Mouse (Mus musculus): Measurements from ENCODE around the gene Nop2. TPM values are rescaled to one million over a fixed set of nuclear protein-coding genes. Genes with fewer than 3 reads are reported as not detected.

Gene Nop2
- polyA plus RNA-seq, 1 experiment from 2014 or later = 48.6 TPM

- Histone ChIP-seq H3K9ac (ENCODE audit: low read depth, low read length) (peak overlapping the region; percentile 81), H3K27me3 (replicated peaks; ENCODE audit: control insufficient read depth, insufficient read depth, low read length) (no peaks in the 10 kb centered on the region), H3K4me1 (ENCODE audit: control insufficient read depth, insufficient read depth, low read depth, low read length) (peaks cover 44% of the 10 kb centered on the region), H3K36me3 (ENCODE audit: control insufficient read depth, insufficient read depth, low read length) (peaks cover 9% of the 10 kb centered on the region), H3K4me2 (ENCODE audit: low read length) (peak overlapping the region; percentile 80), H3K9me3 (ENCODE audit: control insufficient read depth, low read length) (no peaks in the 10 kb centered on the region), H3K27ac (ENCODE audit: low read depth, low read length) (peak overlapping the region; percentile 41; the same call in 1 of the 2 replicates), H3K4me3 (ENCODE audit: low read length) (peak overlapping the region; percentile 79)
- ATAC-seq = no peak
- WGBS = 35% methylated on average over 10 of the region's 10 CpGs
Observed at GRCm38 (mm10) chr6:125147329-125147728, 15.6 kb downstream of the Nop2 start.

- Histone ChIP-seq H3K4me3 (ENCODE audit: low read length) (no peak overlapping the region), H3K9ac (ENCODE audit: low read depth, low read length) (peak overlapping the region; percentile 38), H3K9me3 (ENCODE audit: control insufficient read depth, low read length) (no peaks in the 10 kb centered on the region), H3K27ac (ENCODE audit: low read depth, low read length) (peak overlapping the region; percentile 61), H3K36me3 (ENCODE audit: control insufficient read depth, insufficient read depth, low read length) (peaks cover 12% of the 10 kb centered on the region), H3K27me3 (replicated peaks; ENCODE audit: control insufficient read depth, insufficient read depth, low read length) (no peaks in the 10 kb centered on the region), H3K4me2 (ENCODE audit: low read length) (peak overlapping the region; percentile 31), H3K4me1 (ENCODE audit: control insufficient read depth, insufficient read depth, low read depth, low read length) (peaks cover 44% of the 10 kb centered on the region)
- 69% methylated on average over 16 of the region's 18 CpGs for WGBS
- ATAC-seq = no peak
Observed at GRCm38 (mm10) chr6:125148251-125148925, 16.7 kb downstream of the Nop2 start.

- Histone ChIP-seq H3K9ac (ENCODE audit: low read depth, low read length) (peak overlapping the region; percentile 35), H3K4me1 (ENCODE audit: control insufficient read depth, insufficient read depth, low read depth, low read length) (peaks cover 44% of the 10 kb centered on the region), H3K4me3 (ENCODE audit: low read length) (no peak overlapping the region), H3K4me2 (ENCODE audit: low read length) (no peak overlapping the region), H3K27ac (ENCODE audit: low read depth, low read length) (peak overlapping the region; percentile 61), H3K9me3 (ENCODE audit: control insufficient read depth, low read length) (no peaks in the 10 kb centered on the region), H3K36me3 (ENCODE audit: control insufficient read depth, insufficient read depth, low read length) (peaks cover 19% of the 10 kb centered on the region), H3K27me3 (replicated peaks; ENCODE audit: control insufficient read depth, insufficient read depth, low read length) (no peaks in the 10 kb centered on the region)
- ATAC-seq = no peak
- 64% methylated on average over 16 of the region's 16 CpGs for WGBS
Observed at GRCm38 (mm10) chr6:125148926-125149568, 17.3 kb downstream of the Nop2 start.

- ATAC-seq = no peak
- H3K4me3 ChIP-seq (ENCODE audit: low read length) = no peak overlapping the region
- H3K36me3 ChIP-seq (ENCODE audit: control insufficient read depth, insufficient read depth, low read length) = peaks cover 20% of the 10 kb centered on the region
- 50% methylated on average over 5 of the region's 7 CpGs for WGBS
- no peak overlapping the region for H3K4me2 ChIP-seq (ENCODE audit: low read length)
- H3K27ac ChIP-seq (ENCODE audit: low read depth, low read length) = peak overlapping the region; percentile 46
- peaks cover 42% of the 10 kb centered on the region for H3K4me1 ChIP-seq (ENCODE audit: control insufficient read depth, insufficient read depth, low read depth, low read length)
- no peaks in the 10 kb centered on the region for H3K27me3 ChIP-seq (replicated peaks; ENCODE audit: control insufficient read depth, insufficient read depth, low read length)
- H3K9me3 ChIP-seq (ENCODE audit: control insufficient read depth, low read length) = no peaks in the 10 kb centered on the region
- peak overlapping the region; percentile 17; the same call in 1 of the 2 replicates for H3K9ac ChIP-seq (ENCODE audit: low read depth, low read length)
Observed at GRCm38 (mm10) chr6:125149569-125149950, 17.9 kb downstream of the Nop2 start.

GRCm38 (mm10) chr6:125152212-125153017 is 20.7 kb downstream of the Nop2 start:
- H3K27ac ChIP-seq (ENCODE audit: low read depth, low read length) = no peak overlapping the region
- H3K4me1 ChIP-seq (ENCODE audit: control insufficient read depth, insufficient read depth, low read depth, low read length) = peaks cover 27% of the 10 kb centered on the region
- no peak overlapping the region for H3K4me3 ChIP-seq (ENCODE audit: low read length)
- 81% methylated on average over 22 of the region's 22 CpGs for WGBS
- H3K9me3 ChIP-seq (ENCODE audit: control insufficient read depth, low read length) = no peaks in the 10 kb centered on the region
- H3K27me3 ChIP-seq (replicated peaks; ENCODE audit: control insufficient read depth, insufficient read depth, low read length) = no peaks in the 10 kb centered on the region
- no peak overlapping the region for H3K4me2 ChIP-seq (ENCODE audit: low read length)
- H3K36me3 ChIP-seq (ENCODE audit: control insufficient read depth, insufficient read depth, low read length) = peaks cover 22% of the 10 kb centered on the region
- ATAC-seq = no peak
- H3K9ac ChIP-seq (ENCODE audit: low read depth, low read length) = no peak overlapping the region

- H3K36me3 ChIP-seq (ENCODE audit: control insufficient read depth, insufficient read depth, low read length) = peaks cover 25% of the 10 kb centered on the region
- peaks cover 22% of the 10 kb centered on the region for H3K4me1 ChIP-seq (ENCODE audit: control insufficient read depth, insufficient read depth, low read depth, low read length)
- no peak overlapping the region for H3K9ac ChIP-seq (ENCODE audit: low read depth, low read length)
- no peak for ATAC-seq
- H3K9me3 ChIP-seq (ENCODE audit: control insufficient read depth, low read length) = no peaks in the 10 kb centered on the region
- H3K4me2 ChIP-seq (ENCODE audit: low read length) = no peak overlapping the region
- no peak overlapping the region for H3K4me3 ChIP-seq (ENCODE audit: low read length)
- H3K27me3 ChIP-seq (replicated peaks; ENCODE audit: control insufficient read depth, insufficient read depth, low read length) = no peaks in the 10 kb centered on the region
- WGBS = 85% methylated on average over 5 of the region's 5 CpGs
- H3K27ac ChIP-seq (ENCODE audit: low read depth, low read length) = no peak overlapping the region
Observed at GRCm38 (mm10) chr6:125153018-125153389, 21.3 kb downstream of the Nop2 start.

- no peak overlapping the region for H3K27ac ChIP-seq (ENCODE audit: low read depth, low read length)
- no peak overlapping the region for H3K4me3 ChIP-seq (ENCODE audit: low read length)
- peaks cover 25% of the 10 kb centered on the region for H3K36me3 ChIP-seq (ENCODE audit: control insufficient read depth, insufficient read depth, low read length)
- H3K27me3 ChIP-seq (replicated peaks; ENCODE audit: control insufficient read depth, insufficient read depth, low read length) = no peaks in the 10 kb centered on the region
- no peak overlapping the region for H3K4me2 ChIP-seq (ENCODE audit: low read length)
- H3K9me3 ChIP-seq (ENCODE audit: control insufficient read depth, low read length) = no peaks in the 10 kb centered on the region
- H3K9ac ChIP-seq (ENCODE audit: low read depth, low read length) = no peak overlapping the region
- peaks cover 15% of the 10 kb centered on the region for H3K4me1 ChIP-seq (ENCODE audit: control insufficient read depth, insufficient read depth, low read depth, low read length)
- ATAC-seq = no peak
- 90% methylated on average over 4 of the region's 4 CpGs for WGBS
Observed at GRCm38 (mm10) chr6:125153682-125154081, 22.0 kb downstream of the Nop2 start.

GRCm38 (mm10) chr6:125154550-125154949 is 22.8 kb downstream of the Nop2 start:
- no peaks in the 10 kb centered on the region for H3K9me3 ChIP-seq (ENCODE audit: control insufficient read depth, low read length)
- no peak for ATAC-seq
- H3K4me2 ChIP-seq (ENCODE audit: low read length) = no peak overlapping the region
- peaks cover 6% of the 10 kb centered on the region; the same call in 1 of the 2 replicates for H3K4me1 ChIP-seq (ENCODE audit: control insufficient read depth, insufficient read depth, low read depth, low read length)
- no peak overlapping the region for H3K9ac ChIP-seq (ENCODE audit: low read depth, low read length)
- H3K27ac ChIP-seq (ENCODE audit: low read depth, low read length) = no peak overlapping the region
- peaks cover 27% of the 10 kb centered on the region for H3K36me3 ChIP-seq (ENCODE audit: control insufficient read depth, insufficient read depth, low read length)
- no peaks in the 10 kb centered on the region for H3K27me3 ChIP-seq (replicated peaks; ENCODE audit: control insufficient read depth, insufficient read depth, low read length)
- no peak overlapping the region for H3K4me3 ChIP-seq (ENCODE audit: low read length)

- Histone ChIP-seq H3K27me3 (replicated peaks; ENCODE audit: control insufficient read depth, insufficient read depth, low read length) (no peaks in the 10 kb centered on the region), H3K4me3 (ENCODE audit: low read length) (no peak overlapping the region), H3K27ac (ENCODE audit: low read depth, low read length) (no peak overlapping the region), H3K4me2 (ENCODE audit: low read length) (no peak overlapping the region), H3K4me1 (ENCODE audit: control insufficient read depth, insufficient read depth, low read depth, low read length) (peaks cover 3% of the 10 kb centered on the region; the same call in 1 of the 2 replicates), H3K9ac (ENCODE audit: low read depth, low read length) (no peak overlapping the region), H3K9me3 (ENCODE audit: control insufficient read depth, low read length) (no peaks in the 10 kb centered on the region), H3K36me3 (ENCODE audit: control insufficient read depth, insufficient read depth, low read length) (peaks cover 27% of the 10 kb centered on the region)
- WGBS = 86% methylated on average over 8 of the region's 8 CpGs
- no peak for ATAC-seq
Observed at GRCm38 (mm10) chr6:125155262-125155661, 23.6 kb downstream of the Nop2 start.
